Mouse (Mus musculus): ENCODE measurements around the gene Hlx. TPM values are rescaled to one million over a fixed set of nuclear protein-coding genes. Genes with fewer than 3 reads are reported as not detected.

The Hlx gene
- total and polyA plus RNA-seq, 3 experiments = 2.4 to 9.6 TPM; not detected in 1

- Histone ChIP-seq H3K4me3 (ENCODE audit: control insufficient read depth in 1 of 2, insufficient read depth in 1 of 2, low read depth in 2 of 2, low read length in 2 of 2) (no peak overlapping the region), H3K79me2 (ENCODE audit: control insufficient read depth, insufficient read depth, low read length, poor library complexity) (no peaks in the 10 kb centered on the region), H3K9me3 (replicated peaks; ENCODE audit: insufficient read depth, low read length) (no peaks in the 10 kb centered on the region), H3K9ac (ENCODE audit: control insufficient read depth, low read depth, low read length, poor library complexity, severe bottlenecking) (no peak overlapping the region), H3K27ac (ENCODE audit: control insufficient read depth, low read depth, low read length) (no peak overlapping the region), H3K27me3 (ENCODE audit: control insufficient read depth in 1 of 2, insufficient read depth in 2 of 2, low read length in 2 of 2) (no peaks in the 10 kb centered on the region), H3K4me1 (ENCODE audit: control insufficient read depth in 1 of 2, insufficient read depth in 2 of 2, low read length in 2 of 2) (no peaks in the 10 kb centered on the region), H3K36me3 (ENCODE audit: control insufficient read depth in 1 of 2, insufficient read depth in 2 of 2, low read length in 2 of 2) (no peaks in the 10 kb centered on the region)
- TF ChIP-seq MAX (IDR thresholded peaks at IDR 0.05; ENCODE audit: low read length) (no peak), NELFE (IDR thresholded peaks at IDR 0.05; ENCODE audit: low read depth, low read length) (no peak), MYB (IDR thresholded peaks at IDR 0.05; ENCODE audit: low read depth, low read length) (no peak), ETS1 (IDR thresholded peaks at IDR 0.05; ENCODE audit: low read depth, low read length) (no peak), GABPA (IDR thresholded peaks at IDR 0.05; ENCODE audit: low read depth, low read length) (no peak), KAT2A (conservative IDR thresholded peaks at IDR 0.05; ENCODE audit: low read depth, low read length) (no peak)
- DNase-seq (ENCODE audit: low read depth, low spot score) = no peak
Observed at GRCm38 (mm10) chr1:184692204-184692904, 40.1 kb downstream of the Hlx start.

- no peak overlapping the region for H3K27ac ChIP-seq (ENCODE audit: control insufficient read depth, low read depth, low read length)
- TF ChIP-seq USF1 (IDR thresholded peaks at IDR 0.05; ENCODE audit: low read depth, low read length) = peak; percentile 59; the same call in 1 of the 2 replicates
- TF ChIP-seq USF2 (IDR thresholded peaks at IDR 0.05; ENCODE audit: borderline replicate concordance in 1 of 2, insufficient read depth in 1 of 2, low read depth in 1 of 2, low read length in 2 of 2) = 0 out of 4 replicates have a peak, but pooled peaks of 1 of the 2 experiments have one; percentile 35
- no peak for TF ChIP-seq ZNF384 (IDR thresholded peaks at IDR 0.05; ENCODE audit: low read depth, low read length)
- no peaks in the 10 kb centered on the region for H3K9me3 ChIP-seq (replicated peaks; ENCODE audit: insufficient read depth, low read length)
- H3K4me1 ChIP-seq (ENCODE audit: control insufficient read depth in 1 of 2, insufficient read depth in 2 of 2, low read length in 2 of 2) = no peaks in the 10 kb centered on the region
- no peaks in the 10 kb centered on the region for H3K27me3 ChIP-seq (ENCODE audit: control insufficient read depth in 1 of 2, insufficient read depth in 2 of 2, low read length in 2 of 2)
- H3K79me2 ChIP-seq (ENCODE audit: control insufficient read depth, insufficient read depth, low read length, poor library complexity) = no peaks in the 10 kb centered on the region
- H3K9ac ChIP-seq (ENCODE audit: control insufficient read depth, low read depth, low read length, poor library complexity, severe bottlenecking) = no peak overlapping the region
- H3K4me3 ChIP-seq (ENCODE audit: control insufficient read depth in 1 of 2, insufficient read depth in 1 of 2, low read depth in 2 of 2, low read length in 2 of 2) = no peak overlapping the region
- no peak for DNase-seq (ENCODE audit: low read depth, low spot score)
- H3K36me3 ChIP-seq (ENCODE audit: control insufficient read depth in 1 of 2, insufficient read depth in 2 of 2, low read length in 2 of 2) = no peaks in the 10 kb centered on the region
Observed at GRCm38 (mm10) chr1:184691240-184691639, 41.2 kb downstream of the Hlx start.

- H3K4me1 ChIP-seq (ENCODE audit: control insufficient read depth in 1 of 2, insufficient read depth in 2 of 2, low read length in 2 of 2) = no peaks in the 10 kb centered on the region
- no peak overlapping the region for H3K4me3 ChIP-seq (ENCODE audit: control insufficient read depth in 1 of 2, insufficient read depth in 1 of 2, low read depth in 2 of 2, low read length in 2 of 2)
- no peak for TF ChIP-seq E2F4 (IDR thresholded peaks at IDR 0.05; ENCODE audit: borderline replicate concordance, low read depth, low read length)
- TF ChIP-seq BHLHE40 (IDR thresholded peaks at IDR 0.05; ENCODE audit: borderline replicate concordance, low read depth, low read length) = no peak
- no peak for TF ChIP-seq UBTF (IDR thresholded peaks at IDR 0.05; ENCODE audit: borderline replicate concordance, insufficient read depth, low read depth, low read length)
- TF ChIP-seq SIN3A (IDR thresholded peaks at IDR 0.05; ENCODE audit: low read length) = no peak
- TF ChIP-seq MYB (IDR thresholded peaks at IDR 0.05; ENCODE audit: low read depth, low read length) = no peak
- TF ChIP-seq POLR2AphosphoS2 (IDR thresholded peaks at IDR 0.05; ENCODE audit: low read length) = no peak
- no peak for TF ChIP-seq ETS1 (IDR thresholded peaks at IDR 0.05; ENCODE audit: low read depth, low read length)
- TF ChIP-seq HCFC1 (IDR thresholded peaks at IDR 0.05; ENCODE audit: low read depth, low read length) = no peak
- no peak for TF ChIP-seq SMC3 (IDR thresholded peaks at IDR 0.05; ENCODE audit: low read depth, low read length)
- no peak for TF ChIP-seq USF2 (IDR thresholded peaks at IDR 0.05; ENCODE audit: borderline replicate concordance in 1 of 2, insufficient read depth in 1 of 2, low read depth in 1 of 2, low read length in 2 of 2)
- no peak for TF ChIP-seq TAL1 (IDR thresholded peaks at IDR 0.05; ENCODE audit: low read length)
- no peak for TF ChIP-seq KAT2A (conservative IDR thresholded peaks at IDR 0.05; ENCODE audit: low read depth, low read length)
- TF ChIP-seq TBP (IDR thresholded peaks at IDR 0.05; ENCODE audit: low read depth, low read length) = no peak
- no peak for TF ChIP-seq CHD2 (IDR thresholded peaks at IDR 0.05; ENCODE audit: low read length)
- TF ChIP-seq CTCF (IDR thresholded peaks at IDR 0.05 in 2 of 3, conservative IDR thresholded peaks at IDR 0.05 in 1 of 3; ENCODE audit: control insufficient read depth in 1 of 3, insufficient read depth in 1 of 3, low read depth in 2 of 3, low read length in 3 of 3, poor library complexity in 1 of 3, severe bottlenecking in 1 of 3) = no peak
- TF ChIP-seq USF1 (IDR thresholded peaks at IDR 0.05; ENCODE audit: low read depth, low read length) = no peak
- TF ChIP-seq TCF12 (IDR thresholded peaks at IDR 0.05; ENCODE audit: low read depth, low read length) = no peak
- TF ChIP-seq POLR2A (IDR thresholded peaks at IDR 0.05; ENCODE audit: control insufficient read depth in 1 of 2, insufficient read depth in 1 of 2, low read depth in 1 of 2, low read length in 2 of 2, poor library complexity in 1 of 2) = no peak
- no peaks in the 10 kb centered on the region for H3K36me3 ChIP-seq (ENCODE audit: control insufficient read depth in 1 of 2, insufficient read depth in 2 of 2, low read length in 2 of 2)
- peaks cover 0 to 1% of the 10 kb centered on the region in 2 experiments; a peak in 1 of 4 replicates for H3K27me3 ChIP-seq (ENCODE audit: control insufficient read depth in 1 of 2, insufficient read depth in 2 of 2, low read length in 2 of 2)
- H3K9me3 ChIP-seq (replicated peaks; ENCODE audit: insufficient read depth, low read length) = no peaks in the 10 kb centered on the region
- no peak overlapping the region for H3K27ac ChIP-seq (ENCODE audit: control insufficient read depth, low read depth, low read length)
- DNase-seq (ENCODE audit: low read depth, low spot score) = no peak
- H3K79me2 ChIP-seq (ENCODE audit: control insufficient read depth, insufficient read depth, low read length, poor library complexity) = no peaks in the 10 kb centered on the region
- H3K9ac ChIP-seq (ENCODE audit: control insufficient read depth, low read depth, low read length, poor library complexity, severe bottlenecking) = no peak overlapping the region
Observed at GRCm38 (mm10) chr1:184688026-184688425, 44.4 kb downstream of the Hlx start.

All from MEL (cell line).